ENCODE assay signal across 10 mouse cellular contexts in genomic region chr6:114659992-114660800, GRCm38 (mm10). TPM values are rescaled to one million over a fixed set of nuclear protein-coding genes. Genes with fewer than 3 reads are reported as not detected.
A peak's percentile ranks its signal among the peaks of the same experiment; 100 is the strongest.
DNase-seq lines count a peak whose midpoint lies in the region; ATAC-seq lines count a peak whose summit lies in the region.
"Had no signal": no experiment of that assay in that cellular context is flagged by ENCODE, and none has a peak within 500 bp of the region (broad histone marks: within the 10 kb centered on the region; RNA-seq: fewer than 3 reads in every experiment).

No protein-coding gene starts in this region.

- no peaks in the 10 kb centered on the region for H3K9me3 ChIP-seq in heart, embryonic 12.5 days (replicated peaks)
- H3K9me3 ChIP-seq in liver, embryonic 13.5 days (replicated peaks), result no peaks in the 10 kb centered on the region
- H3K9me3 ChIP-seq: embryonic facial prominence, embryonic 12.5 days; limb, embryonic 12.5 days had no signal

- no peaks in the 10 kb centered on the region for H3K36me3 ChIP-seq in heart, embryonic 12.5 days
- no peaks in the 10 kb centered on the region for H3K36me3 ChIP-seq in liver, embryonic 13.5 days
- H3K36me3 ChIP-seq: embryonic facial prominence, embryonic 12.5 days; limb, embryonic 12.5 days had no signal

- intact Hi-C loops in left cerebral cortex, postnatal 4 days (cut with DNase I), result no loop called here

- ATAC-seq in heart, embryonic 12.5 days (ENCODE audit: insufficient number of reproducible peaks, low FRiP score), result peak; percentile 86
- peak; percentile 95 for ATAC-seq in liver, embryonic 13.5 days (ENCODE audit: low read depth)

- H3K4me3 ChIP-seq in heart, embryonic 12.5 days, result no peak overlapping the region
- H3K4me3 ChIP-seq in liver, embryonic 13.5 days (replicated peaks), result peak overlapping the region; percentile 14; the same call in 1 of the 2 replicates
- H3K4me3 ChIP-seq: embryonic facial prominence, embryonic 12.5 days; limb, embryonic 12.5 days had no signal

- H3K9ac ChIP-seq in heart, embryonic 12.5 days, result no peak overlapping the region
- H3K9ac ChIP-seq in liver, embryonic 13.5 days, result peak overlapping the region; percentile 67
- H3K9ac ChIP-seq: embryonic facial prominence, embryonic 12.5 days; limb, embryonic 12.5 days had no signal

- no peak overlapping the region; the same call in 1 of the 2 replicates for H3K27ac ChIP-seq in heart, embryonic 12.5 days (ENCODE audit: poor library complexity, severe bottlenecking)
- peak overlapping the region; percentile 97 for H3K27ac ChIP-seq in liver, embryonic 13.5 days
- H3K27ac ChIP-seq: embryonic facial prominence, embryonic 12.5 days; limb, embryonic 12.5 days had no signal

- H3K4me2 ChIP-seq in heart, embryonic 12.5 days, result no peak overlapping the region
- H3K4me2 ChIP-seq in liver, embryonic 13.5 days, result peak overlapping the region; percentile 65
- H3K4me2 ChIP-seq: embryonic facial prominence, embryonic 12.5 days; limb, embryonic 12.5 days had no signal

- no peaks in the 10 kb centered on the region for H3K27me3 ChIP-seq in heart, embryonic 12.5 days (replicated peaks)
- no peaks in the 10 kb centered on the region for H3K27me3 ChIP-seq in liver, embryonic 13.5 days
- H3K27me3 ChIP-seq: embryonic facial prominence, embryonic 12.5 days; limb, embryonic 12.5 days had no signal

- DNase-seq in heart, adult 8-10 months (ENCODE audit: low spot score), result no peak
- peak; percentile 66 for DNase-seq in c-Kit-negative CD71-positive TER-119-positive erythroid progenitor cells, embryonic 14.5 days (ENCODE audit: low read depth, low spot score)
- DNase-seq in liver, embryonic 13.5 days, result peak; percentile 69
- DNase-seq in spleen, postnatal 10 days (ENCODE audit: low spot score in 2 of 2), result peak; percentile 26 to 60
- DNase-seq in left cerebral cortex, postnatal 4 days, result no peak
- DNase-seq in kidney, adult 8-10 months, result no peak
- no peak for DNase-seq in MN1 (ENCODE audit: low spot score)

- H3K4me1 ChIP-seq in heart, embryonic 12.5 days (replicated peaks), result peaks cover 16% of the 10 kb centered on the region
- peaks cover 32% of the 10 kb centered on the region for H3K4me1 ChIP-seq in liver, embryonic 13.5 days (replicated peaks)
- H3K4me1 ChIP-seq: embryonic facial prominence, embryonic 12.5 days; limb, embryonic 12.5 days had no signal

- 56% methylated on average over 5 of the region's 5 CpGs for WGBS in heart, embryonic 12.5 days
- 51% methylated on average over 5 of the region's 5 CpGs for WGBS in liver, embryonic 13.5 days (ENCODE audit: insufficient replicate concordance)

RNA-seq across cellular contexts. Expression of gene Atg7, which starts 17.3 kb away (rescaled TPM):
- 18.2 and 18.4 TPM in 2 replicates for polyA plus RNA-seq in heart, embryonic 12.5 days (2016; fragmentation: Nextera tagmentation; extraction: Ambion mirVana)
- total RNA-seq in heart, adult 8-10 months (2022), result 10 to 100 TPM; 11.5 to 13.1 (median 12.2) TPM
- polyA plus RNA-seq in liver, embryonic 13.5 days (2015; fragmentation: Nextera tagmentation; extraction: Ambion mirVana), result 12.5 and 13.2 TPM in 2 replicates
- 10 to 100 TPM; 16.4 to 20.3 TPM for total RNA-seq in left cerebral cortex, postnatal 4 days (2021)

Comparison
In these comparisons a context has a peak if more than half of its experiments do, and no peak if none do; other contexts are left out.
1. DNase-seq: peak in c-Kit-negative CD71-positive TER-119-positive erythroid progenitor cells, embryonic 14.5 days (single experiment), liver, embryonic 13.5 days (single experiment) and spleen, postnatal 10 days (2 of 2); none in heart, adult 8-10 months (single experiment), left cerebral cortex, postnatal 4 days (single experiment), kidney, adult 8-10 months (0 of 2) and MN1 (single experiment).